Mouse (Mus musculus) kidney, postnatal 36 days (tissue): Measurements from ENCODE around the gene Cpne2.
A peak's percentile ranks its signal among the peaks of the same experiment; 100 is the strongest.

Experiments used
- DNase-seq, 2 experiments: peaks; one replicate each; pipeline ENCODE4 v3.0.0; 2021 to 2022; ENCODE audit warnings: mixed read lengths in 2 of 2

The Cpne2 gene

GRCm38 (mm10) chr8:94540025-94540424 lies 7.2 kb downstream of the Cpne2 start:
- peak in 1 of 2 experiments; percentile 25 for DNase-seq

GRCm38 (mm10) chr8:94540889-94541795 lies 8.4 kb downstream of the Cpne2 start:
- no peak for DNase-seq

DNA sequence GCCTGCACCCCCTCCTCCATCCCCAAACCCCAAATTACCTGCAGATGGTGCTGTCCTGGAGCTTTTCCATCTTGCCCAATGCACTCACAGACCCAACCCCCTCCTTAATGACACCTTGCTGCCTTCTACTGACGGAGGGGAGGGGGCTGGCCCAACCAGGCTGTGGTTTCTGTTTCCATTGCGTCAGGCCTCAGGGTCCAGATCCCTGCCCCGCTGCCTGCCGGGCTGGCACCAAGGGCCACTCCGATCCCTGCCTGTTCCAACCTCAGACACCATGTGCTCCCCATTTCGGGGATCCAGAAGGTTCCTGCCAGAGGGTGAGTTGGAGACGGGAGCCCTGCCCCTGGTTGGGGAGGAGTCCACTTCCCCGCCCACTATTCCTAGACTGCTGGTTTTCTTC lies 11.2 kb downstream of the Cpne2 start:
- no peak for DNase-seq

GRCm38 (mm10) chr8:94549041-94549440 lies 16.3 kb downstream of the Cpne2 start:
- DNase-seq: no peak

- DNase-seq: no peak
Measured at GRCm38 (mm10) chr8:94549482-94549881, 16.7 kb downstream of the Cpne2 start.

- peak; percentile 14 to 52 for DNase-seq
Measured at GRCm38 (mm10) chr8:94549998-94550397, 17.2 kb downstream of the Cpne2 start.

- DNase-seq: no peak
Measured at GRCm38 (mm10) chr8:94551471-94552422, 19.0 kb downstream of the Cpne2 start.

DNA sequence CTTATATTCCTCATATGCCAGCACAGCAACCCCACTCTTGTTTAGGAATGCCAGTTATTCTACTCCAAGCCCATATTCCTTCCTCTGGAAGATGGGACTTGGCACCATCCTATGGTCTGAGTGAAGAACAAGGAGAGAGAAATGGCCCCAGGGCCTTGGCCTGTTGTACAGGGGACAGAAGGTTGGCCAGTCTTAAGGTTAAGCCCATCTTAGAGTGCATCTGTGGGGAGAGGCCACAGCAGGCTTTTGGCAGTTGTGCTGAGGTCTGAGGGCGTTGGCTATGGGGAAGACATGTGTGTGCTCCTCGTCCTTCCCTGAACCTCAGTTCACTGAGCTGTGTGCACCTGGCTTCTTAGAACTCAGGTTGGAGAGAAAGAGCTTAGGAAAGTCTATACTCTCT lies 19.9 kb downstream of the Cpne2 start:
- no peak for DNase-seq

- DNase-seq: no peak
Measured at GRCm38 (mm10) chr8:94557281-94557680, 24.5 kb downstream of the Cpne2 start.

DNA sequence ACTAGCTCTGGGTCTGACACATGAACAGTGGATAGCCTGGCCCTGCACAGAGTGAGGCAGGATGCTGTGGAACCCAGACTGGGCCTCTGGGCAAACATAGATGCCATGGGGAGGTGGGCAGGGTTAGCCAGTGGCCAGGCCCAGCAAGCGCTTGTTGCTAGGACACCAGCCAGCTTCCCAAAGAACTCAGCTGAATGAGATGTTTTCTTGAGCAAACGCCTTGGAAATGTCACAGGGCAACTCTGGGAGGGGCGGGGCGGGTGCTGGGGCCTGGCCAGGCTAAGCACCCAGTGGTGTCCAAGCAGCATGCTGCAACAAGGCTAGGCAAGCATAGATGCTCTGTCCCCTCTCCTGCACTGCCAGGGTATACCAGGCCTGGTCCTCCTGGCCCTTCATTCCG lies 28.5 kb downstream of the Cpne2 start:
- no peak for DNase-seq

GRCm38 (mm10) chr8:94564421-94564820 lies 31.6 kb downstream of the Cpne2 start:
- no peak for DNase-seq

DNA sequence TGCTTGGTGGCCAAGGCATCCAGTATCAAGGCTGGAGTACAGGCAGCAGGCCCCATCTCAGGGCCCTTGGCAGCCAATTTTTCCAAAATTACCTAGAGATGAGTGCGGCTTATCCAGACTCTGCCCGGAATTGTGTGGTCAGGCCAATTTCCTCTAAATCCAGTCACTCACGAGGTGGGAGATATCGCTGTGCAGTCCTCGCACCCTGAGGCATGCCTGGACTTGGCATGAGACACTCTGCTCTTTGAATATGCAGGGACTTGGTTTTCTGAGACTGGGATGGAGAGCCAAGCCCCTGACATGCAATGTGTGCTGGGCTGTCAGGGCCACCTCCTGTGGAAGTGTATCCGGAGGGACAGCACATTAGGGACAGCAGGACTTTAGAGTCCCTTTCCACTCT lies 33.2 kb downstream of the Cpne2 start:
- no peak for DNase-seq

- peak; percentile 30 to 48 for DNase-seq
Measured at GRCm38 (mm10) chr8:94566446-94567158, 33.8 kb downstream of the Cpne2 start.

DNA sequence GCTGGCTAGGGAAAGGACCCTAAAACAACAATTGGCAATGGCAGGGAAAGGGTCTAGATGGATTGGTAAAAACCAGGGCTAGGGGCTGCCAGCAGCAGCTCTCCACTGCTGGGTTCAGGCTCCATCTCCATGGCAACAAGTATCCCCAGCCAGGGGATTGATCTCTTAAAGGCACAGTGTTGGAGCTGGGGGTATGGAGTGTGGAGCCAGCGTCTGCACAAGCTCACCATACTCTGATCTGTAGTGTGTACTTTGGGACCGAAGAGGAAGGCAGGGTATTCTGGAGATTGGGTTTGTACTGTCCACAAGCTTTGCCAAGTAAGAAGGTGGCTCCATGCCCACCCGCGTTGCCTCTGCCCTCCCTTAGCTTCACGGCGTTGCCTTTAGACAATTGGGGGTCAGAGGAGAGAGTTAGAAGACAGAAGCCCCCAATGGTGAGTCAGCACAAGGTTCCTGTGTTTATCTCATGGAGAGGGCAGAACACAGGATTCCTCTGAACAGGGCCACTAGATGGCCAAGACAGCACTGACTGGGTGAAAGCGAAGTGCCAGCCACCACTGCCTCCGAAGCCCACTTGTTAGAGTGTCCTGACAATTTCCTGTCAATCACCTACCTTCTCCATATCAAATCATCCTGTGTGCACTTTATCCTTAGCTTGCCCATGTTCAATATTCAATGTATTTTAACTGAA lies 34.5 kb downstream of the Cpne2 start:
- DNase-seq: no peak

DNA sequence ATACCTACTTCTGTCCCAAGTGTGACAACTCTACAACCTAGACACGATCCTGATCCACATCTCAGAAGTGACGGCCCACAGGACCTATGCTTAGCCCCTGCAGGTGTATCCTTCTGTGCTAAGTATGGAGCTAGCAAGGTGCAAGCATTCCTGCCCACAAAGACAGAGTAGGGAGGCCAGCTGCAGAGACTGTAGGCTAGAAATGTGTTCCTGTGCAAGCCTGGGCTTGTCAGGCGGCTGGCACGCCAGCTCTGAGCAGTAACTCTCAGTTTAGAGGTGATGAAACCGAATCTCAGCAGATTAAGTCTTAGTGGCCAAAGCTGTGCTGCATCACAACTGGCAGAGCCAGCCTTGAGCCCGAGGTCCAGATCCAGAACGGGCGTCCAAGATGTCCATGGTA lies 35.3 kb downstream of the Cpne2 start:
- no peak for DNase-seq

DNA sequence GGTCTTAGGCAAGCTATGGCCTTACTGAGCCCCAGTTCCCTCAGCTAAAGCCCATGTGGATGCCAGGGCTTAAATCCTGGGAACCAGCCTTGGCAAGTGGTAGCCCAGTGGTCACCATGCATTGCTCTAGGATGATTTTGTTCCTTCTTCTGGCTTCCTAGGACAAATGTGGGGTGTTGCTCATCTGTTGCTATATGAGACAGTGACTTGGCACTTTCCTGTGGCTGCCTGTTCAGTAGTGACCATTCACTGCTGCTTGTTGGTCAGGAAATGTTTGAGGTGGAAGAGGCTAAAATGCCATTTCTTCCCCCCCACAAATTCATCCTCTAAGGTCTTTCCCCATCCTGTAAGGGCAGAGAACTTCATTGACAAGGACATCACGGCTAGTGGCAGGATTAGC lies 36.6 kb downstream of the Cpne2 start:
- no peak for DNase-seq

GRCm38 (mm10) chr8:94571896-94572295 lies 39.1 kb downstream of the Cpne2 start:
- DNase-seq: no peak

GRCm38 (mm10) chr8:94574159-94574907 lies 41.5 kb downstream of the Cpne2 start:
- DNase-seq: no peak

DNA sequence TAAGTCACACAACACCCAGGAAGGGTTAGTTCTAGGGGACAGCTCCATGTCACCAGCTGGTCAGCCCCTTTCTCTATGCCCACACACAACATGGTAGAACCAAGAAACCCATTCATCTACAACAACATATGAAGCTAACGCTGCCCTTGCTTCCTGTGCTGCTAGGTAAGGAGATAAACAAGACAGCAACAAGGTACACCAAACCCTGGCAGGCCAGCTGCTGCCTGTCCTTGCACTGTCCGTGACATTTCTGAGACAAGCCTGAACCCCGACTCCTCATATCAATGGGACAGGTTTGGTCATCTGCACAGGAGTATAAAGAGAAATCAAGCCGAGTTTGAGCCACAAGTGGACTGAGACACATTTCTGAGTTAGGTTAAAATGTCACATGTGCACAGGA lies 42.4 kb downstream of the Cpne2 start:
- DNase-seq: no peak

DNA sequence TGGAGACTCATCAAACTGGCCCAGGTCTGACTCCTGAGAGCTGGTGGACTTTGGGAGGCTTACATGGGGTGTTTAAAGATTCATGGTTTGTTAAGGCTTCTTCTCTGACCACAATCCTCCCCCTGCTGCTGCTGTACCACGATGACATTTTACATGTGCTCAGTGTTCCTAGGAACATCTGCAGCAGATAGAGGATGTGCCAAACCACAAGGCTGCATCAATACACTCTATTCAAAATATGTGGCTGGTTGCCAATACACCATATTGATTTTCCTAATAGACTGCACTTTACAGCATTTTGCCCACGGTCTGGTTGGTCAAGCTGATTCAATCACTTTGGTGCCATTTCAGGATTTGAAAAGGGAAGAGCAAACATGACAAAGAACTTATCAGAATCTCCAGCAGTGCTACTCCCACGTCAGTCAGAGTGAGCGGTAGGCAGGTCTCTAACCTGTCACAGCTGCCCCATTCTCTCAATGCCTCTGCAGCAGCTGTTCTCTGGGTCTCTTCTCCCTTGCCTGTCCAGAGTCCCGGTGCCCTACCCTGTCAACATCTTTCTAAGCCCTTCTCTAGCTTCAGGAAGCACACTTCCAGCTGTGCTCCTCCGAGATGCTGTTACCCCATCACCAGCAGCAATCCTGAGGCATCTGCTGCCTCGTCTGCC lies 49.2 kb downstream of the Cpne2 start:
- DNase-seq: no peak

DNA sequence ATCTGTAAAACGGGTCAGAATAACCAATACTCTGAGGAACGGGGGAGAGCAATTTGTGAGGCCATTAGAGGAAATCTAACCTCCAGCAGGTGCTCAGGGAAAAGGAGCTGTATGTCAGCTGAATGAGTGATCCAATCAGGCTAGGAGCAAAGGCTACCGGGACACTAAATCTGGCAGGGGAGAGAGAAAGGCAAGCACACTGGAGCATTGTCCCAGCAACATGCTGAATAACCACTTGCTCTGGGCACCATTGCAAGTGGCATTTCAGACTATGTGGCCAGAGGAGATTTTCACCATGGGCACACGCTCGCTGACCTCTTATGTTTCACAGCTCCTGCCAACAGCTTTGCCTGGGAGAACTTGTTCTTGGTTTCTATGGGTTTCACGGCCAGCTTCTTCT lies 49.8 kb downstream of the Cpne2 start:
- no peak for DNase-seq
